Mouse (Mus musculus) cerebral cortex, adult 2 months (tissue): ENCODE measurements around the gene Gm3238.

Experiments used
- WGBS: fragments of 180-500 bp; shearing (Covaris S2); methylation state at CpG from one replicate; pipeline ENCODE4 v1.1.7; 2018; 5-methylcytosine and 5-hydroxymethylcytosine counted together

Gene Gm3238

DNA sequence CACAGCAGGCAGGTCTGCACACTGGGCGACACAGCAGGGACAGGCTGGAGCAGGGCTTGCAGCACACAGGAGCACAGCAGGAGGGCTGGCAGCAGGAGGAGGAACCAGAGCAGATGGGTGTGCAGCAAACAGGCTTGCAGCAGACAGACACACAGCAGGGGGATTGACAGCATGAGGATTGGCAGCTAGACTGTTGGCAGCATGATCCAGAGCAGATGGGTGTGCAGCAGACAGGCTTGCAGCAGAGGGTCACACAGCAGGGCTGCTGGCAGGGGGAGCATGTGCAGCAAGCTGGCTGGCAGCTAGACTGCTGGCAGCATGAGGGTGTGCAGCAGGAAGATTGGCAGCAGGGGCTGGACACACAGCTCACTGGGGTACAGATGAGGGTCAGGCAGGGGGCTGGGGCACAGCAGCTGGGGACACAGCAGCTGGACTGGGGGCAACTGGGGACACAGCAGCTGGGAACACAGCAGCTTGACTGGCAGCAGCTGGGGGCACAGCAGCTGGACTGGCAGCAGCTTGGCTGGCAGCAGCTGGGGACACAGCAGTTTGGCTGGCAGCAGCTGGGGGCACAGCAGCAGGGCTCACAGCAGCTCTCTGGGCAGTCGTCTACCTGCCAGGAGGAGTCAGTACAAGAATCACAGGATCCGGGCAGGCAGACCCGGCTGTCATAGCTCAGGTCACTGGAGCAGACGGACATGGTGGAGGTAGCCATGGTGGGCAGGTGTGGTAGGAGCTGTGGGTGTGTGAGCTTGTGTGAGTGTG lies 29.0 kb downstream of the Gm3238 start, which contains the start of gene Gm18596:
TSS of gene Gm18596 (minus strand) at position 715 of the 765 bp plus-strand sequence.
- 63% methylated on average over 5 of the region's 5 CpGs for WGBS

GRCm38 (mm10) chr10:77738929-77739328 lies 32.2 kb downstream of the Gm3238 start:
- WGBS = 89% methylated on average over 4 of the region's 4 CpGs

DNA sequence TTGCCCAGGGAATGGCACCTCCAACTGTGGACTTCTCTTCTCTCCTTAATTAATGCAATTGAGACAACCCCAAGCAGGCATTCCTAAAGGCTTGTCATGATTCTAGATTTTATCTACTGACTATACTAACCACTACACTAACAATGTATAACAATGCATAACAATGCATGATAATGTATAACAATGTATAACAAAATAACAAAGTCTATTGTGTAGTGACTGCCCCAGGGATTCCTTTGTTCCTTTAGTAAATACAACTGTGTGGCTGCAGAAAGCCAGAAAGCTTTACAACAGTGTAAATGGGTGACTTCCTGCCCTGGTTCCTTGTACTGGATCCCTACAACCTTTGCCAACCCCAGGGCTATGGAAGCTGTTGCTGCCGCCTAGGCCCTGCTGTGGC lies 35.2 kb downstream of the Gm3238 start:
- WGBS = 94% methylated on average over 1 of the region's 1 CpGs

DNA sequence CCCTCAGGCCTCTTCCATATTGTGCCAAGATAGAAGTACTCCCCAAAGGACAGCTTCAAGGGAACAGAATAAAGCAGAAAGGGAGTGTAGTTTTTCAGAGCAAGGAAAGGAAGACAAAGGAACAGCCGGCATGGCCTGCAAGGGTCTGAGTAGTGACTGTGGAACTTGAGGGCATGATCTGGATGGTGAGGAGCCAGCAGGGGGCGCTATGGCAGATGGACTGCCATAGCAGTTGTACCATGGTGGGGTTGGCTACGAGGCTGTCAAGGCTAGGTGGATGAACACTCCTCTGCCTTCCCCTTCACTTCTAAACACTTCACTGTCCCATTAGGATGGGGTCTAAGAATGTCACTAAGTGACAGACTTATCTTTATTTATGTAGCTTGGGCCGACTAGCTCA lies 41.9 kb downstream of the Gm3238 start:
- WGBS = 52% methylated on average over 4 of the region's 4 CpGs

- 78% methylated on average over 4 of the region's 4 CpGs for WGBS
These were observed 42.8 kb downstream of the Gm3238 start for GRCm38 (mm10) chr10:77728280-77728679.

- 36% methylated on average over 3 of the region's 3 CpGs for WGBS
These were observed 44.9 kb downstream of the Gm3238 start, which contains the start of gene Gm10100 for GRCm38 (mm10) chr10:77726186-77726585. TSS of gene Gm10100 (plus strand) at chr10:77726486.

DNA sequence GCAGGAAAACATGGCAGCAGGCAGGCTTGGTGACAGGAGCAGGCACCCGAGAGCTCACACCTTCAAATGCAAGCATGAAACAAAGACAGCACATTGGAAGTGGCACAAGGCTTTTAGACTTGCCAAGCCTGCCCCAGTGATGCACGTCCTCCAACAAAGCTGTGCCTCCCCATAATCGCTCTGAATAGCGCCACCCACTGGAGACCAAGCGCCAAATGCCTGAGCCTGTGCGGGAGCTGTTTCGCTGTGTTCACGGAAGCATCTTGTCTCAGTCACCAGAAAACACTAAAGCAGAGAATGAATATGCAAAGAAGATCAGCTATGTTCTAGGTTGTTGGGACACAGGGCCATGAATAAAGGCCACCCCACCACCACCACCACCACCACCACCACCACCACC lies 46.3 kb downstream of the Gm3238 start:
- WGBS = 69% methylated on average over 8 of the region's 8 CpGs
